Mouse (Mus musculus) cerebellum, adult 2 months (tissue): ENCODE data around the gene Hgf. TPM values are rescaled to one million over a fixed set of nuclear protein-coding genes. Genes with fewer than 3 reads are reported as not detected.

Experiments used
- DNase-seq, 2 experiments: peaks; one replicate each; pipeline ENCODE4 v3.0.0; 2021
- H3K27ac ChIP-seq: fragments of 200-500 bp; 2 replicates; pipeline ENCODE4 v1.5.1; 2012; ENCODE audit warnings: low read length, control low read depth, inconsistent platforms; ENCODE audit not compliant: insufficient read depth
- H3K27me3 ChIP-seq: fragments of 200-500 bp; 2 replicates; pipeline ENCODE4 v1.6.1; 2012; ENCODE audit warnings: inconsistent platforms, mild to moderate bottlenecking, low read length, moderate library complexity; ENCODE audit not compliant: control insufficient read depth, insufficient read depth
- H3K4me1 ChIP-seq: fragments of 200-500 bp; 2 replicates; pipeline ENCODE4 v1.6.1; 2011; ENCODE audit warnings: low read length; ENCODE audit not compliant: control insufficient read depth, insufficient read depth
- H3K4me3 ChIP-seq: fragments of 200-500 bp; replicated peaks from 2 replicates; pipeline ENCODE3; 2011; ENCODE audit warnings: mild to moderate bottlenecking, low read depth, low read length, control low read depth; ENCODE audit not compliant: insufficient read depth
- CTCF ChIP-seq: fragments of 200-500 bp; IDR thresholded peaks from 2 replicates; pipeline ENCODE4 v1.5.1; 2011; ENCODE audit warnings: low read depth, mild to moderate bottlenecking, control low read depth, low read length, moderate library complexity, borderline replicate concordance; ENCODE audit not compliant: insufficient read depth
- POLR2A ChIP-seq: fragments of 200-500 bp; IDR thresholded peaks from 2 replicates; pipeline ENCODE4 v1.6.1; 2011; ENCODE audit warnings: low read length, control low read depth, borderline replicate concordance; ENCODE audit not compliant: insufficient read depth
- WGBS: fragments of 180-500 bp; shearing (Covaris S2); methylation state at CpG from one replicate; pipeline ENCODE4 v1.1.7; 2018; 5-methylcytosine and 5-hydroxymethylcytosine counted together
- polyA plus RNA-seq: library from polyadenylated mRNA; depleted of rRNA; stranded (reverse); fragments of >200 nt; gene quantifications from 2 replicates; pipeline ENCODE4 v1.2.3, GENCODE M21; 2012

Gene Hgf
- polyA plus RNA-seq, 1 experiment = 0.34 TPM

GRCm38 (mm10) chr5:16560247-16560646 is 7.0 kb downstream of the Hgf start:
- Histone ChIP-seq H3K4me1 (no peaks in the 10 kb centered on the region), H3K27ac (no peak overlapping the region), H3K4me3 (no peak overlapping the region), H3K27me3 (no peaks in the 10 kb centered on the region)
- DNase-seq = no peak
- no peak for TF ChIP-seq POLR2A
- no peak for TF ChIP-seq CTCF
- 88% methylated on average over 3 of the region's 3 CpGs for WGBS

DNA sequence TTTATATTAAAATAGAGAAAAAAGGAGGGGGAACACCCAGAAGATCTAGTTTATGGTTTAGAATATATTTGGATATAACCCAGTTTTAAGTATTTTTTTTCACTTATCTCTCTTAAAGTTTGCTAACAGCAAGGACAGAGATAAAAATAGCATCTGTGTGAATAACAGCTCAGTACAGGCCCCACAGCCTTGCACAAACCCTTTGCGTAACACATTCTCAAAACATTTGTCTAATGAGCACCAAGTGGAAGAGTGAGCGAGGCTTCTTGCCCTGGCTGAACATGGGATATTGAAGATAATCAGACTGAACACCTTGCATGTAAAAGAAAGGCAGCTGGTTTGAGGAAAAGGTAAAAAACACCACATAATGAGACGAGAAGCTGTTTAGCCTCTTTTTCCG is 15.7 kb downstream of the Hgf start:
- H3K27ac ChIP-seq = no peak overlapping the region
- H3K4me1 ChIP-seq = no peaks in the 10 kb centered on the region
- TF ChIP-seq POLR2A (no peak), CTCF (no peak)
- DNase-seq = no peak
- H3K4me3 ChIP-seq = no peak overlapping the region
- no peaks in the 10 kb centered on the region for H3K27me3 ChIP-seq
- WGBS = 82% methylated on average over 4 of the region's 4 CpGs

- Histone ChIP-seq H3K4me1 (no peaks in the 10 kb centered on the region), H3K27ac (no peak overlapping the region), H3K27me3 (no peaks in the 10 kb centered on the region), H3K4me3 (no peak overlapping the region)
- DNase-seq = no peak
- WGBS = 89% methylated on average over 14 of the region's 14 CpGs
- TF ChIP-seq POLR2A (no peak), CTCF (no peak)
Observed at GRCm38 (mm10) chr5:16577882-16578742, 24.8 kb downstream of the Hgf start.

GRCm38 (mm10) chr5:16595699-16596098 is 42.4 kb downstream of the Hgf start:
- no peak overlapping the region for H3K4me3 ChIP-seq
- DNase-seq = no peak
- 57% methylated on average over 4 of the region's 4 CpGs for WGBS
- TF ChIP-seq POLR2A (no peak), CTCF (no peak)
- no peak overlapping the region for H3K27ac ChIP-seq
- H3K4me1 ChIP-seq = no peaks in the 10 kb centered on the region
- no peaks in the 10 kb centered on the region for H3K27me3 ChIP-seq

GRCm38 (mm10) chr5:16597996-16598395 is 44.7 kb downstream of the Hgf start:
- H3K27ac ChIP-seq = no peak overlapping the region
- H3K4me1 ChIP-seq = no peaks in the 10 kb centered on the region
- no peak for TF ChIP-seq POLR2A
- TF ChIP-seq CTCF = no peak
- DNase-seq = no peak
- no peak overlapping the region for H3K4me3 ChIP-seq
- 63% methylated on average over 6 of the region's 6 CpGs for WGBS
- no peaks in the 10 kb centered on the region for H3K27me3 ChIP-seq

- Histone ChIP-seq H3K27ac (no peak overlapping the region), H3K27me3 (no peaks in the 10 kb centered on the region), H3K4me1 (no peaks in the 10 kb centered on the region), H3K4me3 (no peak overlapping the region)
- DNase-seq = no peak
- no peak for TF ChIP-seq POLR2A
- no peak for TF ChIP-seq CTCF
- WGBS = 75% methylated on average over 1 of the region's 1 CpGs
Observed at GRCm38 (mm10) chr5:16601463-16601862, 48.2 kb downstream of the Hgf start.

- Histone ChIP-seq H3K27ac (no peak overlapping the region), H3K27me3 (no peaks in the 10 kb centered on the region), H3K4me3 (no peak overlapping the region), H3K4me1 (no peaks in the 10 kb centered on the region)
- TF ChIP-seq CTCF (no peak), POLR2A (no peak)
- WGBS = 52% methylated on average over 1 of the region's 1 CpGs
- no peak for DNase-seq
Observed at GRCm38 (mm10) chr5:16632996-16633395, 79.7 kb downstream of the Hgf start.

DNA sequence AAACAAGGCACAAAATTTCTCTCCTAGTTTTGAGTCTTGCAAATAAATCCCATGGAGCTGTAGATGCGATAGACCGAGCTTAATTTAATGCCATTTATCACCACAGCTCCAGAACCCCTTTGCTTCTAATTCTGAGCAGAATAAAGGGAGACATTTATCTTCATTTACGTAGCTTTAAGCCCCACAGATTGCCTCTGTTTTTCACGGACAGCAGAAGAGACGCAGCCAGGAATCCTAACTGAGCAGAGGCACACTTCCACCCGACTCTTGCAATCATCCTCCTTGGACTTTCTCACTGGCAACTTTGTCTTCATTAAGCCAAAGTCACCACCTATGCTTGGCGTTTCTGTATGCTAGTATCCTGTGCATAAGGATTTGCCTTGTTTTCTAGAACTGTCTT is 93.1 kb downstream of the Hgf start:
- Histone ChIP-seq H3K4me3 (no peak overlapping the region), H3K27me3 (no peaks in the 10 kb centered on the region), H3K27ac (no peak overlapping the region), H3K4me1 (no peaks in the 10 kb centered on the region)
- no peak for TF ChIP-seq CTCF
- WGBS = 71% methylated on average over 7 of the region's 7 CpGs
- no peak for DNase-seq

DNA sequence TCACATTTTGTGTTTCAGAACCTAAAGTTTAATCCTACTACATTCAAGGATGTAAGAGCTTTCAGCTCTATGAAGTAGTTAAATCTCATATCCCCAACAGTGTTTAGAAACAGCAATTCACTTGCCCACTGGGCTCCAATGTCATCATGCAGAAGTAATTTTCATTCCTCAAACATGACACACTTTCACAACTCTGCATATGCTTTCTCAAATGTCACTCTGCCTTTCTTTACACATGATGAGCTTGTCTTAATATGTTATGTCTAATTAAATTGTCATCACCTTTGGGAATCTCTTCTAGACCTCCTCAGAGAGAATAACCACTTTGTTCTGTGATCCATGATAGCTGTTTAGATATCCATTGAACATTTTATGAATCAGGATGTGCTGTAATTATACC is 94.4 kb downstream of the Hgf start:
- Histone ChIP-seq H3K4me1 (no peaks in the 10 kb centered on the region), H3K4me3 (no peak overlapping the region), H3K27me3 (no peaks in the 10 kb centered on the region), H3K27ac (no peak overlapping the region)
- no peak for DNase-seq
- TF ChIP-seq CTCF (no peak), POLR2A (no peak)
